Mouse (Mus musculus) megakaryocyte-erythroid progenitor cell, adult 5 weeks (primary cell): ENCODE measurements around the gene Plxdc1. TPM values are rescaled to one million over a fixed set of nuclear protein-coding genes. Genes with fewer than 3 reads are reported as not detected.

Source experiments
- polyA plus RNA-seq: library from polyadenylated mRNA; stranded (reverse); fragments of >175 nt; gene quantifications from 2 replicates; pipeline ENCODE4 v1.2.3, GENCODE M21; 2012

The Plxdc1 gene
- polyA plus RNA-seq = 4.0 and 4.6 TPM in 2 replicates

DNA sequence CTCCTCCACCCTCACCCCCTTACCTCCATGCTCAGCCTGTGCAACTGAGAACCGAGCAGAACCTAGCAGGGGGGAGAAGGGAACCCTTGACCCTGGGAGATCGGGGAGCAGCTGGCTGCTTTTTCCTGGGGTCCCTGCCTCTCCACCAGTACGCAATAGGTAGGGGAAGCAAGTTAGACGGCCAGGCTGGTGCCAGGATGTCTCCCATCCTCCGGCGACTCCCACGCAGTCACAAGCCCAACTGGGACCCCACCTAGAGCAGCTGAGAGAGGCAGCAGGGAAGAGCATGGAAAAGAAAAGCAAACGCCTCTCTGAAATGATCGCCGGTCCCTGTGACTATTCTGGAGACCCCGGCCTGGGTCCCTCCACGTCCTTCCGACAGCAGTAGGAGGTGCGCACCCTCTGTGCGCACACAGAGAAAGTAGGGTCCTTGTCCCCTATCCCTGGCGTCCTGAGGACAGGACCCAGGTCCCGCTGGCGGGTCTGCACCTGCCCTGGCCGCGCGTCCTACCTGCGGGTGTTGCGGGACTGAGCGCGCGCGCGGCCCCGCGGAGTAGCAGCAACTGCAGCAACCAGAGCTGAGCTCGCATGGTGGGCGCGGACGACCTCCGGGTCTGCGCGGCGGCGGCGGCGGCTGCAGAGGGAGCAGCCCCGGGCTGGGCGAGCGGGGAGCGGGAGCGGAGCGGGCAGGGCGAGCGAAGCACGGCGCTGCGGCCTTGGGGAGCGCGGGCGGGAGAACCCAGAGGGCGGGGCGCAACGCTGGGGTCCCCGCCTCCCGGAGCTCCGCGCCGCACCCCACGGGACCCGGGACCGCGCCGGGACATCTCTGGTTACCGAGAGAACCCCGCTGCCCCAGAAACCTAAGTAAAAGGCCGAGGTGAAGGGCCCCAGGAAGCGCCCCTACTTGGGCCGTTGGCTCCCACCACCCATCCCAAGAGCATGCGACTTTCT, at the start of gene Plxdc1:
Gene Plxdc1, minus strand, starts transcription at position 718 of the 951 bp plus-strand sequence.

DNA sequence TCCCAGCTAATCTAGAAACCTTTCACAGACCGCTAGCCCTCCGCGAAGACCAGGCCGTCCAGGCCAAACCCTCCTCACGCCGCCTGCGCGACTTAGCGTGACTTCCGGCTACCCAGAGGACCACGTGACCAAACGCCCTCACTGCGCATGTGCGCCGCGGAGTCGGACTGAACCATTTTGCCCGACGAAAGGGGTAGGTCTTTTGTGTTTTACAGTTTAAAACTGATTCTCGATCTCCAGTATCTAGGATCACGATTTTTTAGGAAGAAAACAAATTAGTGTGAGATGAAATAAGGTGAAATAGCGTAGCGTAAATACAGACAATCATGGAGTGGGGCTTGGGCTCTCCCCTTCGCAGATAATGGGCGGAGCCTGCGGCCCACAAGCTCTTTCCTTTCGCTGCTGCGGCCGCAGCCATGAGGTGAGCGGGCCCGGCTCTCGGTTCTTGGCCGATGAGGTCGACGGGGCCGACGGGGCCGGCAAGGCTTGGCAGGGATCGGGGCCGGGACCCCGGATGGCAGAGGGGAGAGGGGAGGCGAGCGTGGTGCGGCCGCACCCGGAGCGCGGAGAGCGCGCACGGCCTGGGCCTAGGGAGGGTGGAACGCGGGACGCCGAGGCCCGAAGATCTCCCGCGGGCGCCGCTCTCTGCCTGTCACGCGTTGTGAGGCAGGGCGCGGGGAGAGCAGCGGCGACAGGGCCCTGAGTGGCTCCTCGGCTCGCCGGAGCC, 40.5 kb upstream of the Plxdc1 start, which contains the start of gene Rpl19:
Gene Rpl19, plus strand, starts transcription at position 141 of the 727 bp plus-strand sequence.

DNA sequence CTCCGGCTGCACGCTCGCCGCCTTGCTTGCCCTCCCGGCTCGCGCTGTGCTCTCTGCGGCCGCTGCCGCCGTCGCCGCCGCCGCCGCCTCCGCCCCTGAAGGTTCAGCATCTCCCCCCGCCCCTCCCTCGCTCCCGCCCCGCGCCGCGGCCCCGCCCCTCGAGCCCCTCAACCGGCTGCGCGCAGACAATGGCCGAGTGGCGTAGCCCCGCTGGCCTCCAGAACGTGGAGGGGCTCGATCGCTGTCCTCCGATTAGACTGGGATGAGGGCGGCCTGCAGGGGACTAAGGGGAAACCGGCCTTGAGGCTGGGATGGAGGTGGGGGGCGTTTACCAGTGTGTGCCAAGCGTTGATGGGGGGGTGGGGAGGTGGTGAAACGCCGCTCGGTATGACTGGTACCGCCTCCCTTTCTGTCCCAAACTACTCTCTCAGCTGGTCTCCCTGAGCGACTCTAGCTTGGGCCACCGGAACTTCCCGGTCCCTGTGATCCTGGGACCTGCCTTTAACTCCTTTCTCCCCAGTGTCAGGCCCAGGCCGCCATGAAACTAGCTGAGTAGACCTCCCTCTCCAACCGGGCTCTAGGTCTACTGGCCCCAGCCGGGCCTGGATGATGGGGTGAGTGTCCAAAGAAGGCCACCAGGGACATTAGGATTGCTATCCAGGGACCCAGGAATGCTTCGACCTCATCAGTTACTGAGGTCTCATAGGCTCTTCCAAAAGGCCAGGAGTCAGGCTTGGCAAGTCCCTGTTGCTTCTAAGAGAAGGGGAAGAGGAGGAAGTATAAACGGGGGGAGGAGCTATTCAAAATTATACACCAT, 36.5 kb upstream of the Plxdc1 start, which contains the start of gene Cacnb1:
Gene Cacnb1, minus strand, starts transcription at position 480 of the 817 bp plus-strand sequence.

DNA sequence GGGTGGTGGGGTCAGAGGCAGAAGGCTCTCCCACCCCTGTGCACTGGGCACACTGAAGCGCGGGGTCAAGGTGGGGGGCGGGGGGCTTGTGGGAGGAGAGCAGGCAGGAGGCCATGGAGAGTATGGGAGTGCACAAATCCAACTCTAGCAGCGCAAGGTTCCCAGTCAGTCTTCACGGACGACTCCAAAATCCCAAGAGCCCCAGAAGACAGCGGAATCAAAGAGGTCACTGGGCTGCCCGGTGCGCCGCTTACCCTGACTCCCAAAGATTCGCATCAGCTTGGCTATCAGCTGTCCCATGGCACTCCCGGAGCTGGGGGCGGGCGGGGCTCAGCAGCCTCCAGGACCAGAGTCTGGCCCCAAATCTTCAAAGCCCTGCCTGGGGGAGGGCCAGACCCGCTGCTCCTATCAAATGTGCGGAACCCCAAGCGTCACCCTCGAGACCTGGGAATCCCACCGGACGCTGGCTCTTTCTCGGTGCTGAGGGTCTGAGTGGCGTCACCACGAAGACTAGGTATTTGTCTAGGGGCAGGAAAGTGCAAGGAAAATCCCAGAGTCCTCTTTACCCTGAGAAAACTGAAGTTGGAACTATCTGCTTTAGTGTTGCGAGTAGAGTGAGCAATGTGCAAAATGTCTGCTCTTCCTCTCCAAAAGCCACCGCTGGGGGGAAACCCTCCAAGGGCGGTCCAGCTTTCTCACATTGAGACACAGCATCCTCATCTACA, 9.5 kb upstream of the Plxdc1 start, which contains the start of gene Arl5c:
Gene Arl5c, minus strand, starts transcription at position 618 of the 725 bp plus-strand sequence.

DNA sequence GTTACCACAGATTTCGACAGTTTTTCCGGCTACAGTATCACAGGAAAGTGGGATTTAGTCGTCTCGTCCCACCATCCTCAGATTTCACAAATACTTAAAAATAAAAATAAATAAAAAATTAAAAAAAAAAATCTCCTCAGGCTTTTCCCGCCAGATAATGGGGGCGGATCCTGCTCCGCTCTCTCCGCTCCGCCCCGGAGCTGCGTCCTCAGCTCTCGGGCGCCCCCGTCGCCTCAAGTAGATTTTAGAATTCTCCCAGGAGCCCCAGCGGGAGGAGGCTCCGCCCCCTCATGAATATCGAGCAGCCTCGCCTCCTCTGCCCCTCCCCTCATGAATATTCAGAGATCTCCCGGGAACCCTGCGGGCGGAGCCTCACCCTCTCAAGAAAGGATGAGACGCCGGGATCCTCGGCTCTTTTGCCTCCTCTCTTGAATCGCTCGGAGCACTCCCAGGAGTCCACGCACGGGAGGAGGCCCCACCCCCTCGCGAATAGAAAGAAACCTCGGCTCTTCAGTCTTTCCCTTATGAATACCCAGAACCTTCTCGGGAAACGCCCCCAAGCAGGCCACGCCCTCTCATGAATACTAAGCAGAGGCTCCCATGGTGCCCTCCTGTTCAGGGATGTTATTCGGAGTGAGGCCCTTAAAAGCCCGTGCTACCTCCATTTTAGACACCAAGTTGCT, 102.2 kb downstream of the Plxdc1 start, which contains the start of gene Fbxo47:
Gene Fbxo47, minus strand, starts transcription at position 237 of the 683 bp plus-strand sequence.

Other genes with a start within 250 kb of the Plxdc1 start
- gene Pip4k2b, start 241.7 kb downstream of the Plxdc1 start, polyA plus RNA-seq = 28.9 TPM in 2 replicates
- gene Cwc25, start 219.9 kb downstream of the Plxdc1 start, polyA plus RNA-seq = 15.8 and 22.4 TPM in 2 replicates
- not detected in 2 replicates for gene 1700001P01Rik, start 210.5 kb downstream of the Plxdc1 start, polyA plus RNA-seq
- 286 and 333 TPM in 2 replicates for gene Rpl23, start 204.0 kb downstream of the Plxdc1 start, polyA plus RNA-seq
- gene Lasp1, start 187.4 kb downstream of the Plxdc1 start, polyA plus RNA-seq = 99.3 and 122 TPM in 2 replicates
- gene B230217C12Rik, start 145.7 kb downstream of the Plxdc1 start, polyA plus RNA-seq = 0.35 and 0.42 TPM in 2 replicates
- not detected in 2 replicates for gene Fbxo47, start 102.3 kb downstream of the Plxdc1 start, polyA plus RNA-seq
- gene Arl5c, start 9.7 kb upstream of the Plxdc1 start, polyA plus RNA-seq = 7.7 and 9.4 TPM in 2 replicates
- 5.2 and 5.5 TPM in 2 replicates for gene Cacnb1, start 36.6 kb upstream of the Plxdc1 start, polyA plus RNA-seq
- gene Rpl19, start 40.3 kb upstream of the Plxdc1 start, polyA plus RNA-seq = 2,384 and 2,788 TPM in 2 replicates
- gene Stac2, start 67.0 kb upstream of the Plxdc1 start, polyA plus RNA-seq = 0.04 and 0.11 TPM in 2 replicates
- 6.3 and 7.8 TPM in 2 replicates for gene Fbxl20, start 164.0 kb upstream of the Plxdc1 start, polyA plus RNA-seq
- gene Med1, start 206.8 kb upstream of the Plxdc1 start, polyA plus RNA-seq = 11.1 and 12.5 TPM in 2 replicates
- 12.8 and 16.4 TPM in 2 replicates for gene Cdk12, start 216.6 kb upstream of the Plxdc1 start, polyA plus RNA-seq